Mouse (Mus musculus): ENCODE measurements around the gene 4930544D05Rik. TPM values are rescaled to one million over a fixed set of nuclear protein-coding genes. Genes with fewer than 3 reads are reported as not detected.
"Not testable (repeated sequence)": the region's sequence is repeated elsewhere in the genome, so short reads cannot be mapped to it uniquely, and the experiment has no call there.

Gene 4930544D05Rik
- total RNA-seq (2021), result under 1 TPM; 0.58 to 0.77 TPM
- long read RNA-seq, result 0 reads

DNA sequence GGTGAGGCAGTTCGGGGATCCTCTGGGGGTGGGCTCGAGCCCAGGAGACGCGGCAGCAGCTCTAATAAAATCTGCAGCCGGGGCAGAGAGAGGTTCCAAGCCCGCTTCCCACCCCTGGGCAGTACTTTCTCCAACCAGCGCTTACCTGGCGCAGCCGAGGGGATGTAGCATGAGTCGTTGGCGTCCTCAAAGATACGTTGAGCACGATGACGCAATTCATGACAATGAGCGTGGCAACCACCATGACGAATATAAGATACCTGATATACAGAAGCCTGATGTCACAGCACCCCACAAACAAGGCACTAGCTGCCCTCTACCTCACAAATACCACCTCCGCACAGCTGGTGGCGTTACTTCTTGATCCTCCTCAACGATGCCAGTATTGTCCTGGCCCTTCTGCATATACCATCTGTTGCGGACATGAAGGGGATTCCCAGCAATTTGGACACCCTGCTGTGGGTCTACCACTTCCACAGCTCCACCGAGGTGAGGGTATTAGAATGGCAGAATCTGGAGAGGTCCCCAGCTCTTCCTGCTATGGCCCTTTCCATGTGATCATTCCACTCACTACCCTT lies at the start of gene 4930544D05Rik:
4930544D05Rik (plus strand) TSS at position 333 of the 578 bp plus-strand sequence.
- DNase-seq (ENCODE audit: low spot score in 2 of 2), result no peak

- no peak for DNase-seq (ENCODE audit: low spot score in 2 of 2)
Measured at GRCm38 (mm10) chr11:70566586-70566985, 49.1 kb upstream of the 4930544D05Rik start.

DNA sequence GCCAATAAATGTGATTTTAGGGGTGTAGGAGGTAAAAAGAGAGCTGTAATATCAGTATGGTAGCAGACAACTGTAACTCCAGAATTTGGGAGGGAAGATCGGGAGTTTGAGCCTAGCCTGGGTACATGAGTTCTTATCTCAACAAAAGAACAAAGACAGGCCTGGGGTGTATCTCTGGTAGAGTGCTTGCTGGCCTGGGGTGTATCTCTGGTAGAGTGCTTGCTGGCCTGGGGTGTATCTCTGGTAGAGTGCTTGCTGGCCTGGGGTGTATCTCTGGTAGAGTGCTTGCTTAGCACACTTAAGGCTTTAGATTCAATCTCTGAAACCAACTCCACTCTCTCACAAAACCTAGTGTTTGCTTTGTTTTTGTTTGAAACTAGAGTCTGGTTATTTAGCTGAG lies 45.0 kb upstream of the 4930544D05Rik start:
- not testable (repeated sequence) for DNase-seq (ENCODE audit: low spot score in 2 of 2)

GRCm38 (mm10) chr11:70571641-70572040 lies 44.0 kb upstream of the 4930544D05Rik start:
- DNase-seq (ENCODE audit: low spot score in 2 of 2), result no peak

- no peak for DNase-seq (ENCODE audit: low spot score in 2 of 2)
Measured at GRCm38 (mm10) chr11:70572348-70572902, 43.2 kb upstream of the 4930544D05Rik start.

- peak in 1 of 2 experiments; percentile 51 for DNase-seq (ENCODE audit: low spot score in 2 of 2)
Measured at GRCm38 (mm10) chr11:70573872-70574271, 41.8 kb upstream of the 4930544D05Rik start.

GRCm38 (mm10) chr11:70577201-70577600 lies 38.4 kb upstream of the 4930544D05Rik start:
- DNase-seq (ENCODE audit: low spot score in 2 of 2), result no peak

DNA sequence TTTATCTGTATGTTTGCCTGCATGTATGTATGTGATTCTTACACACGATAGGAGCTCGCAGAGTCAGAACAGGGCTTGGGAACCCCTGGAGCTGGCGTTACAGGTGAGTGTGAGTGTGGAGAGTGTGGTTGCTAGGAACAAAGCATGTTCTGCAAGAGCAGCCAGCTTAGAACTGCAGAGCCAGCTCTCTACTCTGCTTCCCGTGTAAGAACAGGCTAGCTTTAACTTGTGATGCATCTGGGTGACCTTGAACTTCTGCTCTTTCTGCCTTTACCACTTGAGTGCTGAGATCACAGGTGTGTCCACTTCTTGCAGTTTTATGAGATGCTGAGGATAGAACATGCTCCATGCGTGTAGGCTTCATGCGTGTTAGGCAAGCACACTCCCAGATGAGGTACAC lies 36.7 kb upstream of the 4930544D05Rik start:
- no peak for DNase-seq (ENCODE audit: low spot score in 2 of 2)

DNA sequence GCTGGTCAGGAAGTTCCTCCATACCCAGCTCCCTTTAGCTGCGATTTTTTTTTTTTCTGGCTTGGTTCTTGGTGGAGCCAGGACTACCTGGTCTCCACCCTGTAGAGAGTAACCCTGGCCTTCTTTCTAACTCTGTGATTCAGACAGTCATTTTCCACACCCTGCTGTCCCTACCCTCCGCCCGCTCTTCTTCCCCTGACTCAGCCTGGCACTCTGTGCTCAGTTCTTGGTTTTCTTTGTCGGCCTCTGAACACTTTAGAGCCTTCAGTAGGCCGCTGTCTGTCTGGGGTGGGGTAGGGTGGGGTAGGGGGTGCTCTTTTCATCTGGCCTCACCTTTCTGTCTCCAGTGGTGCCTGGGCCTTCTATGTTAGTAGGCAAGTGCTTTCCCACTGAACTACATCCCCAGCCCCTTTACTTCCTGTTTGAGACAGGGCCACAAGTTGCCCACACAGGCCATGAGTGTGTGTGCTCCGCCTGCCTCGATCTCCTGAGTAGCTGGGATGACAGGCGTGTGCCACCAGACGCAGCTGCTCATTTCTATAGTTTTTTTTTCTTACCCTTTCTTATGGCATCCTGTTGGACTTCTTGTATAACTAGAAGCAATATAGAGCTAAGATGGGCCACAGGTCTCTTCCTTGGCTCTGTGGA lies 35.8 kb upstream of the 4930544D05Rik start:
- DNase-seq (ENCODE audit: low spot score in 2 of 2), result no peak

- peak in 1 of 2 experiments; percentile 39 for DNase-seq (ENCODE audit: low spot score in 2 of 2)
Measured at GRCm38 (mm10) chr11:70580358-70580720, 35.3 kb upstream of the 4930544D05Rik start.

DNA sequence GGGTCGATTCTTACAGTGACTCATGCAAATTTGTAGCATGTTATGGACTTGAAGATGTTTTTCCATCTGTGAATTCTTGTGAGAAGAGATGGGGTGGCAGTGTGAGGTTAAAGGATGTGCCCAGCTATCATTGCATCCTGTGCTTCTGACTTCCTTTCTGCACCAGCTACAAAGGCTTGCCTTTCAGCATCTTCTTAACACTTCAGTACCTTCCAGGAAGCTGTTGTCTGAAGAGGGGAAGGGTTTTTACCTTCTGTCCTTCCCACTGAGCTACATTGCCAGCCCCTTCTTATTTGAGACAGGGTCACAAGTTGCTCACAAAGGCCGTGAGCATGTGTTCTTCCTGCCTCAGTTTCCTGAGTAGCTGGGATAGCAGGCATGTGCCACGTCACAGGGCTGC lies 34.7 kb upstream of the 4930544D05Rik start:
- DNase-seq (ENCODE audit: low spot score in 2 of 2), result no peak

DNA sequence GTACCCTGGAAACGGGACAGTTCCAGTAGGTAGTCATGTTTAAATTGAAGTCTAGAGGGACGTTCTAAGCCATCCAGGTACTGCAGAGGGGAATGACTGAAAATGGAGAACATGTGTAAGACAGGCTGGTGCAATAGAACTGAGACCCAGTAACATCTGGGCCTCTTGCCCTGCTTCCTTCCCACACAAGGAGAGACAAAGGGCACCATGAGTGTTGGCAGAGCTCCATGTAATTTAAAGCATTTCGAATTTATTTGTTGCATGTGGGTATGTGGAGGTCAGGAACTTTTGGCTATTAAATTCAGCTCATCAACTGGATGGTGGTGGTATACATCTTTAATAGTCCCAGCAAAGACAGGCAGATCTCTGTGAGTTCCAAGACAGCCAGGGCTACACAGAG lies 33.5 kb upstream of the 4930544D05Rik start:
- no peak for DNase-seq (ENCODE audit: low spot score in 2 of 2)

GRCm38 (mm10) chr11:70583022-70583714 lies 32.5 kb upstream of the 4930544D05Rik start:
- DNase-seq (ENCODE audit: low spot score in 2 of 2), result no peak

DNA sequence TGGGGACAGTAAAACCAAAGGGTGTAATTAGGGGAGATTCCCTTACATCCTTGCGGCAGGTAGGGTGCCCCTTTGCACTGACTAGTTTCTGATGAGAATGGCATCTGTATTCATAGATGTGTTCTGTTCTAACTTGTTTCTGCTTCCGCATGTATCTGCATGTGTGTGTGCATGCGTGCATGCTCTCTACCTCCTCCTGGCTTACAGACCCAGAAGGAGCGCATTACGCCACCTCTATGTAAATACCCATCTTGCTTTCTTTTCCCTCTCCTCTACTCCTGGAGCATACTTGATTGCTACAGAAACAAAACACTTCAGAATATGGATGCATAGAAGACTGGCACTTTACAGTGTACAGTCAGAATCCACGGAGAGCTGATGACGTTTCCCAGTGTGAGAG lies 31.9 kb upstream of the 4930544D05Rik start:
- no peak for DNase-seq (ENCODE audit: low spot score in 2 of 2)

- no peak for DNase-seq (ENCODE audit: low spot score in 2 of 2)
Measured at GRCm38 (mm10) chr11:70585457-70585856, 30.2 kb upstream of the 4930544D05Rik start.

DNA sequence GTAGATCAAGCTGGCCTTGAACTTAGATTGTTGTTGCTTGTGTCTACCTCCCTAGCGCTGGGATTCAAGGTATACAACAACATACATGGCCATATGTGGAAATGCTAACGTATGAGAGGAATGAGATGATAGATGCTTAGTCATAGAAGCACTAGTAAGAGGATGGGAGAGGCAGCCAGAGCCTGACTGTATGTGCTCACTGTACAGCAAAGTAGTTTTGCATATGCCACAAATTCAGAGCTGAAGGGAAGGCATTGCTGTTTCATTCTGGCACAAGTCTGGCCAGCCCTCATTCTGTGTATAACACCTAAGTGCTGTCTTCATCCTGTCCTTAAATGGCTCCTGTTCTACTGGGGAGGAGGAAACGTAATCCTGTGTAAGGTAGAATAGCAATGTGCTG lies 29.4 kb upstream of the 4930544D05Rik start:
- no peak for DNase-seq (ENCODE audit: low spot score in 2 of 2)

DNA sequence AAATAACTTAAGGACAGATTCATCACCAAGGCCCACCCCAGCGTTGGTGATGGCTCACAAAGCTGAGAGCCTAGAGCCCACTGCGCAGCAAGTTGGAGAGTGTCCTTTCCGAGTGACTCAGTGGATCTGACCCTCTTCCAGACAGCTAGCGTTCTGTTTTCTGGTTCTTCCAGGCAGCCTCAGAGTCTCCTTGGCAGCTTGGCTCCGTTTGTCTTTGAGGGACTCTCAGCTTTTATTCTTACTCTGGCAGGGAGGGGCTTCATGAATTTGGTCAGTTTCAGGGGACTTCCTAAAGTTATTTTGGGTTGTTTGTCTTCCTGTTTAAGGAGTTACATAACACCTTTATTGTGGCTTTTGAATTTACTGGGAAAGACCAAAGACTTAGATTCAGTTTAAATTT lies 28.7 kb upstream of the 4930544D05Rik start:
- DNase-seq (ENCODE audit: low spot score in 2 of 2), result no peak

- no peak for DNase-seq (ENCODE audit: low spot score in 2 of 2)
Measured at GRCm38 (mm10) chr11:70591733-70592132, 23.9 kb upstream of the 4930544D05Rik start.

GRCm38 (mm10) chr11:70594253-70594989 lies 21.2 kb upstream of the 4930544D05Rik start:
- DNase-seq (ENCODE audit: low spot score in 2 of 2), result no peak

DNA sequence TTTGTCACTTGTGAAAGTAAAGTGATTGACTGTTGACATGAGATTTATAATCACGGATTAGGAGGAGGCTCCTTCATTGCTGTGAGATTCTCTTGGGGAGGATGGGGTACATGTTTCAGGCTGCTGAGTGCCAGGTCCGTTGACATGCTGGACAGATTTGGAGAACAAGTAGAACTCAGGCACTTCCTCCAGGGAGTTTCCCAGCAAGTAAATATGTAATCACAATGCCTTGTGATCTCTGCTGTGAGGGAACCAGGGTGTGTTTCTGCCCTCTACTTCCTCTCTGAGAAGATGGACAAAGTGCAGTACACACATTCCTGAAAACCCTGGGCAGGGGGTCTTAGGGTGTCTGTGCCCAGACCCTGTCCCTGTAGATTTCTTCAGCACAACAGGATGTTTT lies 20.0 kb upstream of the 4930544D05Rik start:
- DNase-seq (ENCODE audit: low spot score in 2 of 2), result no peak

DNA sequence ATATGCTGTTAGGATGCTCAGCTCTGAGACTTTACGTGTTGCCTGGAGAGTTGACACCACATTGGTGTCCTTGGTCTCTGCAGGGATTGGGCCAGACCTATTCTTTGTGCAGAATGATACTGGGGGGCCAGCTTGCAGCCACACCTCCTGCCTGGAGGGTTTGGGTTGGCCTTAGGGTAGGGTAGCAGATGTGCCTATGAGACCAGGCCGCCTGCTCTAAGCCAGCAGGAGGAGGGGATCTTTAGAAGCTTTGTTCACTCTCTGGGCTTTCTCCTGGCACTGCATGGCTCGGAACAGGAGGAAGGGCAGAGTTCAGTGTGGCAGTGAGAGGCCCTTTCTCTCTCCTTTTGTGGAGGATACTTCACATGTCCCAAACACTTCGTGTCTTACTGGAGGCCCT lies 19.6 kb upstream of the 4930544D05Rik start:
- no peak for DNase-seq (ENCODE audit: low spot score in 2 of 2)

DNA sequence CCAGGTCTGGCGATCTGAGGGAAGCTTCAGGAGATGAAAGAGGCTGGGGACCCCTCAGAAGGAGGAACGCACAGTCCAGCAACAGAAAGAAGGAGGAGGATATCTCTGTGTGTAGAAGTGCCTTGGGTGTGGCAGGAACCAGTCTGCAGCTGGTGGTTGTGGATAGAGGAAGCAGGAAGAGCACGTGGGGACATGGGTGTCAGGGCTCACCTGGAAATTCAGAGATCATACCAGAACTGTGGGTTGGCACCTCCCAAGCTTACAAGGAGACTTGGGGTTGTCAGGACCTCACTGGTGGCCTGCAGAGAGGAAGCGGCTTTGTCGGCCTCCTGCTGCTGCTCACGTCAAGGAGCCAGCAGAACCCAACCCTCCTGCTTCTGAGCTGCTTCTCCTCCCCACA lies 18.3 kb upstream of the 4930544D05Rik start:
- DNase-seq (ENCODE audit: low spot score in 2 of 2), result no peak
